Mouse (Mus musculus) spleen, adult 2 months (tissue): ENCODE measurements around the gene Pakap. TPM values are rescaled to one million over a fixed set of nuclear protein-coding genes. Genes with fewer than 3 reads are reported as not detected.

Experiments used
- DNase-seq, 2 experiments: peaks; one replicate each; pipeline versions ENCODE4 v3.0.0 to v3.0.0-alpha.2; 2012 to 2021; ENCODE audit warnings: low spot score in 2 of 2, low read depth in 1 of 2
- H3K27ac ChIP-seq: fragments of 200-500 bp; 2 replicates; pipeline ENCODE4 v1.5.1; 2012; ENCODE audit warnings: low read length, inconsistent platforms; ENCODE audit not compliant: insufficient read depth
- H3K27me3 ChIP-seq: fragments of 200-500 bp; 2 replicates; pipeline ENCODE4 v1.6.1; 2012; ENCODE audit warnings: mild to moderate bottlenecking, moderate library complexity, low read length, inconsistent platforms; ENCODE audit not compliant: control insufficient read depth, insufficient read depth
- H3K36me3 ChIP-seq: fragments of 200-500 bp; 2 replicates; pipeline ENCODE4 v1.6.1; 2012; ENCODE audit warnings: mild to moderate bottlenecking, low read length, inconsistent platforms; ENCODE audit not compliant: control insufficient read depth, insufficient read depth
- H3K4me1 ChIP-seq: fragments of 200-500 bp; 2 replicates; pipeline ENCODE4 v1.6.1; 2011; ENCODE audit warnings: inconsistent platforms; ENCODE audit not compliant: control insufficient read depth, insufficient read depth, insufficient read length
- H3K4me3 ChIP-seq: fragments of 200-500 bp; 2 replicates; pipeline ENCODE4 v1.5.1; 2011; ENCODE audit warnings: mild to moderate bottlenecking, inconsistent platforms; ENCODE audit not compliant: insufficient read depth, insufficient read length; ENCODE audit errors: extremely low read depth
- CTCF ChIP-seq: fragments of 200-500 bp; IDR thresholded peaks from 2 replicates; pipeline ENCODE4 v1.5.1; 2011; ENCODE audit warnings: mild to moderate bottlenecking, inconsistent platforms; ENCODE audit not compliant: insufficient read depth, insufficient read length, insufficient replicate concordance; ENCODE audit errors: extremely low read depth
- POLR2A ChIP-seq: fragments of 200-500 bp; IDR thresholded peaks from 2 replicates; pipeline ENCODE4 v1.6.1; 2011; ENCODE audit warnings: low read depth, low read length, inconsistent platforms
- WGBS: fragments of 180-500 bp; shearing (Covaris S2); methylation state at CpG from one replicate; pipeline ENCODE4 v1.1.7; 2018; 5-methylcytosine and 5-hydroxymethylcytosine counted together
- polyA plus RNA-seq: library from polyadenylated mRNA; depleted of rRNA; stranded (reverse); fragments of >200 nt; gene quantifications from 2 replicates; pipeline ENCODE4 v1.2.3, GENCODE M21; 2012

Gene Pakap
- polyA plus RNA-seq, 1 experiment = 0.29 TPM

- no peaks in the 10 kb centered on the region for H3K27me3 ChIP-seq
- TF ChIP-seq CTCF = no peak
- no peak for TF ChIP-seq POLR2A
- no peaks in the 10 kb centered on the region for H3K4me1 ChIP-seq
- no peak overlapping the region for H3K4me3 ChIP-seq
- DNase-seq = no peak
- 89% methylated on average over 4 of the region's 4 CpGs for WGBS
- H3K36me3 ChIP-seq = no peaks in the 10 kb centered on the region
- H3K27ac ChIP-seq = no peak overlapping the region
Measured at GRCm38 (mm10) chr4:57535087-57535486, 32.9 kb upstream of the Pakap start.

- Histone ChIP-seq H3K4me3 (no peak overlapping the region), H3K36me3 (no peaks in the 10 kb centered on the region), H3K4me1 (no peaks in the 10 kb centered on the region), H3K27ac (no peak overlapping the region), H3K27me3 (no peaks in the 10 kb centered on the region)
- DNase-seq = no peak
- WGBS = 60% methylated on average over 4 of the region's 4 CpGs
- TF ChIP-seq POLR2A (no peak), CTCF (no peak)
Measured at GRCm38 (mm10) chr4:57538029-57538688, 29.8 kb upstream of the Pakap start.

- Histone ChIP-seq H3K27ac (no peak overlapping the region), H3K36me3 (no peaks in the 10 kb centered on the region), H3K4me1 (no peaks in the 10 kb centered on the region), H3K4me3 (no peak overlapping the region), H3K27me3 (no peaks in the 10 kb centered on the region)
- TF ChIP-seq CTCF (no peak), POLR2A (no peak)
- 22% methylated on average over 6 of the region's 6 CpGs for WGBS
- DNase-seq = no peak
Measured at GRCm38 (mm10) chr4:57543692-57544256, 24.2 kb upstream of the Pakap start.

GRCm38 (mm10) chr4:57547785-57548184, 20.2 kb upstream of the Pakap start:
- no peaks in the 10 kb centered on the region for H3K36me3 ChIP-seq
- 80% methylated on average over 7 of the region's 7 CpGs for WGBS
- no peaks in the 10 kb centered on the region for H3K4me1 ChIP-seq
- no peak overlapping the region for H3K27ac ChIP-seq
- no peak for DNase-seq
- TF ChIP-seq CTCF (no peak), POLR2A (no peak)
- H3K27me3 ChIP-seq = no peaks in the 10 kb centered on the region
- no peak overlapping the region for H3K4me3 ChIP-seq

GRCm38 (mm10) chr4:57550216-57550615, 17.8 kb upstream of the Pakap start:
- H3K4me1 ChIP-seq = no peaks in the 10 kb centered on the region
- H3K4me3 ChIP-seq = no peak overlapping the region
- H3K27me3 ChIP-seq = no peaks in the 10 kb centered on the region
- DNase-seq = no peak
- no peak overlapping the region for H3K27ac ChIP-seq
- H3K36me3 ChIP-seq = no peaks in the 10 kb centered on the region
- TF ChIP-seq POLR2A (no peak), CTCF (no peak)
- WGBS = 42% methylated on average over 1 of the region's 1 CpGs

GRCm38 (mm10) chr4:57557102-57557501, 10.9 kb upstream of the Pakap start:
- Histone ChIP-seq H3K4me1 (no peaks in the 10 kb centered on the region), H3K4me3 (no peak overlapping the region), H3K27me3 (no peaks in the 10 kb centered on the region), H3K27ac (no peak overlapping the region), H3K36me3 (no peaks in the 10 kb centered on the region)
- TF ChIP-seq POLR2A (no peak), CTCF (no peak)
- DNase-seq = no peak
- 85% methylated on average over 2 of the region's 2 CpGs for WGBS

- 63% methylated on average over 1 of the region's 1 CpGs for WGBS
- no peak for TF ChIP-seq CTCF
- no peak for TF ChIP-seq POLR2A
Measured at GRCm38 (mm10) chr4:57559438-57559837, 8.5 kb upstream of the Pakap start.

More at GRCm38 (mm10) chr4:57559438-57559837, 8.5 kb upstream of the Pakap start:
- DNase-seq = no peak
- Histone ChIP-seq H3K36me3 (no peaks in the 10 kb centered on the region), H3K4me3 (no peak overlapping the region), H3K4me1 (no peaks in the 10 kb centered on the region), H3K27me3 (no peaks in the 10 kb centered on the region), H3K27ac (no peak overlapping the region)
